Mouse (Mus musculus): ENCODE data around the gene Kirrel.

DNA sequence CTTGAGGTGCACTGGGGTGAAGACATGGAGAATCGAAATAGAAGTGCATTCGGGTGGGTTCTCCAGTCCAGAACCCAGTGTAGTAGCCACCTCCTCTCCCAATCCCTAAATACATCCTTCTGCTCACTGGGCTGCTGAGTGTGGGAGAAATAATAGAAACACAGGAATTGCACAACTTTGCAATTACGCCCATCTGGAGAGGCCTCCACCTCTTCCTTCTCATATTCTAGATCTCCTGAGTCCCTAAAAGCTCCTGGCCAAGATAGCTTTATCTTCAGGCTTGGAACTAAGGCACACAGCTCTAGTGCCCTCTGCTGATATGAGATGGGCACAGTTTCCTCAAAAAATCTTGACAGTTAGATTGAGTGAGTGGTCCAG lies 880 bp upstream of the Kirrel start:
- TF ChIP-seq E2F4 (IDR thresholded peaks at IDR 0.05; ENCODE audit: borderline replicate concordance, low read depth, low read length) (no peak), HCFC1 (IDR thresholded peaks at IDR 0.05; ENCODE audit: low read depth, low read length) (no peak), POLR2A (IDR thresholded peaks at IDR 0.05; ENCODE audit: control insufficient read depth in 1 of 2, insufficient read depth in 1 of 2, low read depth in 1 of 2, low read length in 2 of 2, poor library complexity in 1 of 2) (no peak), NRF1 (IDR thresholded peaks at IDR 0.05; ENCODE audit: insufficient read depth, low read depth, low read length, poor library complexity, severe bottlenecking) (no peak), ZMIZ1 (IDR thresholded peaks at IDR 0.05; ENCODE audit: low read depth, low read length) (no peak), CTCF (IDR thresholded peaks at IDR 0.05 in 2 of 3, conservative IDR thresholded peaks at IDR 0.05 in 1 of 3; ENCODE audit: control insufficient read depth in 1 of 3, insufficient read depth in 1 of 3, low read depth in 2 of 3, low read length in 3 of 3, poor library complexity in 1 of 3, severe bottlenecking in 1 of 3) (no peak), POLR2AphosphoS2 (IDR thresholded peaks at IDR 0.05; ENCODE audit: low read length) (no peak)

All from MEL (cell line).